Mouse (Mus musculus) kidney, postnatal 10 days (tissue): ENCODE measurements around the gene Tgm2.

Experiments used
- DNase-seq: peaks from one replicate; pipeline ENCODE4 v3.0.0; 2021; ENCODE audit warnings: mixed read lengths

Gene Tgm2

DNA sequence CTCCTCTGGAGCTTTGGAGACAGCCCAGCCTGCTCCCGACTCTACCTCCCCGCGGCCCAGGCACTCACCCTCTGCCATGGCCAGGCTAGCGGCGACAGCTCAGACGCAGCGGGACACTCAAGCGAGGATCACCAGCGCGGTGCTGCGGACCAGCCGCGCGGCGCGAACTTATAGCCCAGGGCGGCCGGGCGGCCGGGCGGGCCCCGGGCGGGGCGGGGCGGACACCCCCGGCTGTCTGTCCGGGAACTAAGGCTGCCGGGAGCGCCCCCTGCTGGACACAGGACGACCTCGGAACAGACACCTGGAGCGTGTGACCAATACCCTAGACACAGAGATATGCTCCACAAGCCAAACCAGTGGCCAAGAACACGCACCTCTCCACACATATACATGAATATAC is at the start of gene Tgm2:
Tgm2 (minus strand) TSS at position 214 of the 400 bp plus-strand sequence.
- peak; percentile 97 for DNase-seq

- DNase-seq, result peak; percentile 68
Observed at GRCm38 (mm10) chr2:158194945-158195640, 48.9 kb upstream of the Tgm2 start.

DNA sequence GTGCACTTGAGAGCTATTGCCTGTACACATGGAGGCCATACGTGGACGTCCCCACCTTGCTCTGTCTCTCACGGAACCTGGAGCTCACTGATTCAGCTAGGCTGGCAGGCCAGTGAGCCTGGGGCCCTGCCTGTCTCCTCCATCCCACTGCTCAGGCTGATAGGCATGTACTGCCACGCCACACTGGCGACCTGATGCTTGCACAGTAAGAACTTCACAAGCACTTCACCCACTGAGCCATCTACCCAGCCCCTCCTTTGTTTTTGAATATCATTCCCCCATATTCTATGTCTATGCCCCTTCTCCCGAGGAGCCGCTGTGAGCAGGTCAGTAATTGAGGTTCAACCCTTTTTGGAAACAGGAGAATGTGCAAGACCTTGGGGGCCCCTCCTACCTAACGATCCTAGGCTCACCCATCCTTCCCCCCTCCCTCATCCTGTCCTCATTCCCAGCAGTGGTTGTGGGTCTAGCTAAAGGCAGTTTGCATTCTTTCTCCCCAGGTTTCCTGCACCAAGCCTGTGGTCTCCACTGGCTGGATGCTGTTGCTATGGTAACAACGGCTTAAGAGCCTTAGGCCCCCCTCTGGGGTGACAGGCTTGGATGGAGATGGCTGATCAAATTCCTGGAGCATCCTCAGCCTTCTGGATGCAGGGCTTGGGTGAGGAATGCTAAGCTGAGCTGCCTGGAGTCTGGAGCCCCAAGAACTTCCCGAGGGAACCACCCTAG is 47.5 kb upstream of the Tgm2 start:
- no peak for DNase-seq

GRCm38 (mm10) chr2:158191098-158191497 is 44.9 kb upstream of the Tgm2 start:
- DNase-seq, result peak; percentile 65

DNA sequence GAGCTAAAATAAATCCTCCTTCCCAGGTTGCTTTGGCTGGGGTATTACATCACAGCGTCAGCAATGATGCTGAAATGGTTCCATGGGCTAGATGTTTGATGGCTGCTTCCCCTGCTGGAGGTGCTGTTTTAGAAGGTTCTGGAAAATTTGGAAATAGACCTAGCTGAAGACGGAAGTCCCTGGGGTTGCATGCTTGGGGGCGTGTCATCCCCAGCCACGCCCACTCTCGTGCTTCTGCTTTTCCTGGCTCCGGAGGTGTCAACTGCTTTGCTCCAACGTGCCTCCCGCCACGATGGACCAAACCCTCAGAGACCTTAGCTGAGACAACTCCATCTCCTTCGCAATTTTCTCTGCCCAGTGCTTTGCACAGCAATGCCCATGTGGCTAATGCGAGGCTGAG is 43.2 kb upstream of the Tgm2 start:
- DNase-seq, result no peak

DNA sequence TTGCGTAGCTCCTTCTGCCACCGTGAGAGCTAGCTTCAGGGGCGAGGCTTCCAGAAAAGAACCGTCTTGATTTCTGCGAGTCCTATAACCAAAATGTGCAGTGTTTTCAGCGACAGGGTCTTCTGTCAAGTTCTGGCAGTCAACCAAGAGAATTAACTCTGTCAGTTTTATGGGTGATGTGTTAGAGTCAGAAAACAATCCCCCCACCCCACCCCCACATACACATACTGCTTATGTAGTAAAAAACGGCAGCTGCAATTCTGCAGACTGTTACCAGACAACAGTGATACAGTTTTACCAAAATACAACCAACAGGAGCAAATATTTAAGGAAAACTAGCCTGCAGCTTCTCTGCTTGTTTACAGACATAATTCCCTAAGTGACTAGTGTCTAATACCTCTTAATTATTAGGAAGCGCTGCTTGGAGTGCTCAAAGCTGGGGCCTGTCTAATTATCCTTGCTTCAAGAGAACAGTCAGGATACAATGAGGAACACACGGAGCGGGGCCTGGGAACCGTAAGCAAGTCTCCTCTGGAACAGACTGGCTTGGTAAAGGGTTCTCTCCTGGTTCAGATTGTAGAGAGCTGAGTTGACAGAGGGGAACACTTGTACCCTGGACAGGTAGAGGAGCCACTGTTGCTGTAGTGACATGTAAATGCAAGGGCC is 40.1 kb upstream of the Tgm2 start:
- DNase-seq, result peak; percentile 45

DNA sequence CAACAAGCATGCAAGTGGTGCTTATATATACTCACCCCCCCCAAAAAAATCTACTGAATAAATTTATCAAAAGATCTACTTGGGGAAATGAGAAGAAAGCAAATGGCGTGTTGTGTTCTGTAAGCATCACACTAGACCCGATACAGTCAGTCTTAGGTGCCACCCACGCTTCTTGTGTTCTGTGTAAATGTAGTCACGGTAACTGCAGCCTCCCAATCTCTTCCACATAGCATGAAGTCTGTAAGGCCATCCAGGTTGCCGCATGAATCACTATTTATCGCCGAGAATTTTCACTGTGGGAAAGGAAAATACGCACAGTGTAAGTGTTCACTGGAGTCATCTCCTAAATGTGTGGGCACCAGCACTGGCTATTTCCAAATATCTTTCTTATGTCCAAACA is 37.0 kb upstream of the Tgm2 start:
- no peak for DNase-seq

- DNase-seq, result no peak
Observed at GRCm38 (mm10) chr2:158181932-158182331, 35.7 kb upstream of the Tgm2 start.

GRCm38 (mm10) chr2:158180797-158181196 is 34.6 kb upstream of the Tgm2 start:
- peak; percentile 84 for DNase-seq

DNA sequence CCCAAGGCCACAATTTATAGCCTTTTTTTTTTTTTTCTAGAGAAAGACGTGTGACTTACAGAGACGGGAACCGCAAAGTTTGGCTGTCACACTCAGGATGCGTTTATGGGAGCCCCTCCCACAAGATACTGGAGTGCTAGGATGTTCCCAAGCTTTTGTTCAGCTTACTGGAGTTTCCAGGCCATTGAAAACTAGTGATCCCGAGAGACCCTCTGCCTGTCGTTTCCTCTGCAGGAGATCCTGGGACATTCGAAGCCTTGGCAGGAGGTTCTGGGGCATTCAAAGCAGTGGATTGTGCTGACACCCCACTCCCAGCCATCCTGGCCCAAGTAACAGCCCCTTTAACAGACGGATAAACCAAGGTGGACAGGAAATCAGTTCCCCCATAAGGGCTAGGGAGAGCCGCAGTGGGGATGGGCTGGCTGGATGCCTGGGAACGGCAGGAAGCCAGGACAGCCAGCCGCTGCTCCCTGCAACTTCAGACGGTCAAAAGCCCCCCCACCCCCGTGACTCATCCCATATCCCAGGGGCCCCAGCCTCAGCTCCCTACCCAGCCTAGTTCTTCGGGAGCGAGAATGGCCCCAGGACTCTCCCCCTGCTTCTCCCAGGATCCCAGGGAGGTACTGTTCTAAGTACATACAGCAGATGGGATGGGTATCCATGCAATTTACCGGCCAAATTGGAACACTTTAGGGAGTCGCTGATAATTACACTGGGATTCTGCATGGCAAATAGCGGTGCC is 33.3 kb upstream of the Tgm2 start:
- peak; percentile 83 for DNase-seq

- peak; percentile 93 for DNase-seq
Observed at GRCm38 (mm10) chr2:158178696-158179369, 32.6 kb upstream of the Tgm2 start.

DNA sequence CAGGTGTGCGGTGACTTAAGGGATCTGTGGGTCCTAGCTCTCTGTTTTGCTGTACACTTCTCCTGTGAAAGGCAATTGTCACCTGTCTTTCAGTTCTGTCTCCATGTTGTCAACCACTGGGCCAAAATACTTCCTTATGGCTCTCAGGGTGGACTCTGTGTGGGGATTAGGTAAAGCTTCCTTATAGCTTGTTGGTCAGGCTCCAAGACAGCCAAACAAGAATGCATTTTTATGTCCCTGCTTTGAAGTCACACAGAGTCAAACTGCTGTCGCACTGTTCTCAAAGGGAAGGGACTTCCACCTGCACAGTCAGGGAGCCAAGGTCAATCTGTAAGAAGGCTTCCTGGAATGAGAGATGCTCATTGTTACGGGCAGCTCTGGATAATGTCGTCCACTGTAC is 31.9 kb upstream of the Tgm2 start:
- DNase-seq, result no peak

DNA sequence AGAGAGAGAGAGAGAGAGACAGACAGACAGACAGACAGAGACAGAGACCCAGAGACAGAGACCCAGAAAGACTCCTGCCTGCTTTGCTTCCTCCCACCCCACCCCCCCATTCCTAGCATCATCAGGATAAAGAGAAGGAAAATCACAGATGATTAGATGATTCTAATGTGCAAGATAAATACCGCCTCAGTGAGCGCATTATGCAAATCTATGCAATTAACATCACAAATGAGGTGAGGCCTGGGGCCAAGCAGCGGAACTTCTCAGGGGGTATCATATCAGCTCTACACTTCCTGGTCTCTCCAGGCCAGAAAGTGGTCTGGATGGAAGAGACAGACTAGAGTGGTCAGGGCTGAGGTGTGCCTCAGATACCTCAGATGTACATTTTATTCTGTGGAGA is 31.3 kb upstream of the Tgm2 start:
- no peak for DNase-seq

GRCm38 (mm10) chr2:158176763-158177162 is 30.5 kb upstream of the Tgm2 start:
- no peak for DNase-seq

- DNase-seq, result no peak
Observed at GRCm38 (mm10) chr2:158175433-158175832, 29.2 kb upstream of the Tgm2 start.

DNA sequence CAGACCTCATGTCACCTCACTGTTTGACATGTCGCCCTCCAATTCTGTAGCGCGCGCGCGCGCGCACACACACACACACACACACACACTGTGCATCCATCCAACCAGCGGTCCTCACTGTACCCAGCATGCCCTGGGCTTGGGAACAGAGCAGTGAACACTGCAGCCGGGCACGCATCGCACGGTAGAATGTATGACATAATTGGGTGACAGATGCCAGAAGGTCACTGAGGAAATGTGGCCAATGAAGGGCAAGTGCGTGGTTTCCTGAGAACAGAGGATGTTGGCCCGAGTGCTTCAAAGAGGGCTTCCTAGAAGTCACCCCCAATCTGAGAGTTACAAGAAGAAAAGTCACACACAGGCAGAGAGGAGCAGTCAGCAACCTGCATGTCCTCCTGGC is 28.7 kb upstream of the Tgm2 start:
- no peak for DNase-seq

- DNase-seq, result no peak
Observed at GRCm38 (mm10) chr2:158174438-158174837, 28.2 kb upstream of the Tgm2 start.

- no peak for DNase-seq
Observed at GRCm38 (mm10) chr2:158170394-158170793, 24.2 kb upstream of the Tgm2 start.

DNA sequence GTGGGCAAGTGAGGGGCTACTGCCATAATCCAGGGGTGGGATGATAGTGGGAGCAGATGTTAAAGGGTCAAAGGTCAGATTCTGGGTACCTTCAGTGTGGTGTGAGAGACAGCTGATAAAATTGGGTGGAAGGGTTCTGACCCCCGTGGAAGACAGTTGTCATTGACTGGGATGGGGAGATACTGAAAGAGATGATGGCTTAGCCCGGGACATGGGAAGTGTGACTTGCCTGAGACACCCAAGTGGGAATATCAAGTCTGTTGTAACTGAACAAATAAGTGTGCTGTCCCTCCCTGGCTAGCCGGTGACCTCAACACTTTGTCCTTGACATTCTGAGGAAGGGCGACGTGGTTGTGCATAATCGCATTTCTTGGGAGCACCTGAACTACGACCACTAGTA is 23.5 kb upstream of the Tgm2 start:
- DNase-seq, result no peak

- DNase-seq, result no peak
Observed at GRCm38 (mm10) chr2:158169351-158169750, 23.1 kb upstream of the Tgm2 start.

- DNase-seq, result no peak
Observed at GRCm38 (mm10) chr2:158168741-158169211, 22.5 kb upstream of the Tgm2 start.

GRCm38 (mm10) chr2:158167496-158168205 is 21.4 kb upstream of the Tgm2 start:
- DNase-seq, result no peak
